Mouse (Mus musculus) midbrain, embryonic 11.5 days (tissue): ENCODE measurements around the gene Phactr2. TPM values are rescaled to one million over a fixed set of nuclear protein-coding genes. Genes with fewer than 3 reads are reported as not detected.

Source experiments
- ATAC-seq: fragments of 200-750 bp; cut with Nextera tagmentation; 2 replicates; pipeline ENCODE4 v1.8.0; 2017; ENCODE audit warnings: moderate TSS enrichment, moderate library complexity; ENCODE audit not compliant: low FRiP score
- DNase-seq: peaks from one replicate; pipeline ENCODE4 v3.0.0; 2015; ENCODE audit warnings: low spot score; ENCODE audit errors: missing footprints
- H3K27ac ChIP-seq: fragments of 300-500 bp; sonication (generic); 2 replicates; pipeline ENCODE4 v1.5.1; 2014; ENCODE audit warnings: low read depth, low read length
- H3K27me3 ChIP-seq: fragments of 300-500 bp; sonication (generic); 2 replicates; pipeline ENCODE4 v1.6.1; 2014; ENCODE audit warnings: mild to moderate bottlenecking, low read length, moderate library complexity, mixed read lengths; ENCODE audit not compliant: control insufficient read depth, insufficient read depth
- H3K36me3 ChIP-seq: fragments of 300-500 bp; sonication (generic); 2 replicates; pipeline ENCODE4 v1.6.1; 2014; ENCODE audit warnings: mild to moderate bottlenecking, low read length, moderate library complexity, mixed read lengths; ENCODE audit not compliant: control insufficient read depth, insufficient read depth
- H3K4me1 ChIP-seq: fragments of 300-500 bp; sonication (generic); 2 replicates; pipeline ENCODE4 v1.6.1; 2014; ENCODE audit warnings: low read length; ENCODE audit not compliant: control insufficient read depth, insufficient read depth
- H3K4me2 ChIP-seq: fragments of 300-500 bp; sonication (generic); 2 replicates; pipeline ENCODE4 v1.6.1; 2014; ENCODE audit warnings: mild to moderate bottlenecking, moderate library complexity
- H3K4me3 ChIP-seq: fragments of 300-500 bp; sonication (generic); 2 replicates; pipeline ENCODE4 v1.5.1; 2014; ENCODE audit warnings: low read depth, low read length
- H3K9ac ChIP-seq: fragments of 300-500 bp; sonication (generic); 2 replicates; pipeline ENCODE4 v1.6.1; 2014; ENCODE audit warnings: low read length
- H3K9me3 ChIP-seq: fragments of 300-500 bp; sonication (generic); 2 replicates; pipeline ENCODE4 v1.6.1; 2016; ENCODE audit warnings: low read length; ENCODE audit not compliant: control insufficient read depth
- WGBS: fragments of 180-500 bp; shearing (Covaris S2); extraction: QIAGEN DNeasy Blood & Tissue Kit; methylation state at CpG from one replicate; pipeline ENCODE4 v1.1.7; 2014; 5-methylcytosine and 5-hydroxymethylcytosine counted together
- polyA plus RNA-seq: library from polyadenylated mRNA; unstranded; fragments of >200 nt; fragmentation: Nextera tagmentation; extraction: Ambion mirVana; gene quantifications from 2 replicates; pipeline ENCODE4 v1.2.1, GENCODE M21; 2014

Phactr2 gene
- polyA plus RNA-seq, 1 experiment from 2014 or later: 13.7 TPM

DNA sequence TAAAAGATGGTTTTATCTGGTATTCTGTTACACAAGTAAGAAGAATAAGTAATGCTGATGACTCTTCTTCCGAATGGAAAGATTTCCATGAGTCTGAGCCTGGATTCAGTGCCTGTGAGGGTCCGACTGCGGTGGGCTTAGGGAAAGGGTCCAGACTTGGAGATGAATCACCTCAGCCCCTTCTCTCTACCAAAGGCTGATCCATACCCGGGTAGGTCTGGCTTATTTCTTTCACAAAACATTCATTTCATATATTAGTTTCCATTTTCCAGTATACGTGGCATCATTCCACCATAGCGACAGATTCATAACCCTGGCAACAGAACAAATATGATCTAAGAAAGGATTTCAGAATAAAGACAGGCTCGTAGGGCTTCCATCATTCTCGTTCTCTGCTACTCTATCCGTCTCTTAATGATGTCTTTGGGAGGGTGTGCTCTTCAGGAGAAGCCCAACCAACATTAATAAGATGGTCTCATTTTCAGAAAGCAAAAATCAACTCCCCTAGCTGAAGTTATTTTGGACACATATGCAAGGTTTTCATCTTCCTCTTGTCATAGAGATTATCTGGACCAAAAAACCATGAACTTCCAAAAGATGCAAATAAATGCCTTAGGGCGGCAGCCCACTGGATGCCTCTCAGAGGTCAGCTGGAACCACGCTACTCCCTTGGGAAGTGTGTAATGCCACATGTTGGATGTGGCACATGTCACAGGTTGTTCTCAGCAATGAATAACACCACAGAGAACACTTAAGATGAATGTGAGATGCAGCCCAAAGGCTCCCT lies 110.5 kb downstream of the Phactr2 start:
- H3K9ac ChIP-seq: no peak overlapping the region
- DNase-seq (no peak), ATAC-seq (no peak)
- H3K4me1 ChIP-seq: no peaks in the 10 kb centered on the region
- no peaks in the 10 kb centered on the region for H3K27me3 ChIP-seq
- H3K4me2 ChIP-seq: no peak overlapping the region
- H3K4me3 ChIP-seq: no peak overlapping the region
- H3K27ac ChIP-seq: no peak overlapping the region
- H3K9me3 ChIP-seq: no peaks in the 10 kb centered on the region
- WGBS: 88% methylated on average over 11 of the region's 11 CpGs
- H3K36me3 ChIP-seq: no peaks in the 10 kb centered on the region

DNA sequence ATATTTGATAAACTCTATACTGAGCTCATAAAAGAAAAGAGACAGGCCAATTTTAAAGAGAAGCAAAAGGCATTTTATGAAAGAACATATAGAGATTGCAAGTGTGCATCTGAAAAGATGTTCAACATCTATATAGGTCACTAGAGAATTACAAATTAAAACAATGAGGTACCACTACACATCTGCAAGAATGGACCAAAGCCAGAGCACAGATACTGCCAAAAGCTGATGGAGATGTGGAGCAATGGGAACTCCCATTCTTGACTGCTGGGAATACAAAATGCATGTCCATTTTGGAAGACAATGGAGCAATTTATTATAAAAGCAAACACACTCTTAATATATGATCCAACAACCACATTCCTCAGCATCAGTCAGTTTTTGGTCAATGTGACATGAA lies 113.3 kb downstream of the Phactr2 start:
- H3K4me3 ChIP-seq: no peak overlapping the region
- no peak overlapping the region for H3K4me2 ChIP-seq
- H3K36me3 ChIP-seq: no peaks in the 10 kb centered on the region
- H3K9me3 ChIP-seq: no peaks in the 10 kb centered on the region
- H3K9ac ChIP-seq: no peak overlapping the region
- H3K4me1 ChIP-seq: no peaks in the 10 kb centered on the region
- ATAC-seq (no peak), DNase-seq (no peak)
- no peaks in the 10 kb centered on the region for H3K27me3 ChIP-seq
- no peak overlapping the region for H3K27ac ChIP-seq

- no peak for DNase-seq
- WGBS: 90% methylated on average over 5 of the region's 5 CpGs
Measured at GRCm38 (mm10) chr10:13359846-13360245, 114.4 kb downstream of the Phactr2 start.

DNA sequence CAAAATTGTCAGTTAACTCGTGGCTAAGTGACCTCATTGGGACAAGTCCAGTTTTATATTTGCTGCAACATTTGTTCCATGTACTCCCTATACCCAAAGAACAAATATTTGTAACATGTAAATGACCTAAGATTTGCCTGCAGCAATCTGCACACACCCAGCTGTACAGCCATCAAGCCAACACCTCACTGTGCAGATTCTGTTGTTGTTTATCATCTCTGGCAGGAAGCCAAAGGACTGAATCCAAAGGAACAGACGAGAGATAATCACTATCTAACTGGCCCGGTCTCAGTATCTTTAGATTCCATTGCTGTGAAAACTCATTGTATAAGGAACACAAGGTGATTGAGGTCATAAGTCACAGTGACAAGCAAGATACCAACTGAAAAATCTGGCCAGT lies 115.5 kb downstream of the Phactr2 start:
- no peak overlapping the region for H3K27ac ChIP-seq
- 74% methylated on average over 3 of the region's 3 CpGs for WGBS
- no peak overlapping the region for H3K4me3 ChIP-seq
- no peaks in the 10 kb centered on the region for H3K9me3 ChIP-seq
- no peaks in the 10 kb centered on the region for H3K36me3 ChIP-seq
- no peak overlapping the region for H3K4me2 ChIP-seq
- H3K4me1 ChIP-seq: no peaks in the 10 kb centered on the region
- no peaks in the 10 kb centered on the region for H3K27me3 ChIP-seq
- DNase-seq (no peak), ATAC-seq (no peak)
- no peak overlapping the region for H3K9ac ChIP-seq

More at GRCm38 (mm10) chr10:13359846-13360245, 114.4 kb downstream of the Phactr2 start:
- H3K27ac ChIP-seq: no peak overlapping the region
- H3K36me3 ChIP-seq: no peaks in the 10 kb centered on the region
- no peak overlapping the region for H3K9ac ChIP-seq
- H3K4me3 ChIP-seq: no peak overlapping the region
- H3K9me3 ChIP-seq: no peaks in the 10 kb centered on the region
- ATAC-seq: no peak
- no peaks in the 10 kb centered on the region for H3K4me1 ChIP-seq
- H3K27me3 ChIP-seq: no peaks in the 10 kb centered on the region
- H3K4me2 ChIP-seq: no peak overlapping the region

DNA sequence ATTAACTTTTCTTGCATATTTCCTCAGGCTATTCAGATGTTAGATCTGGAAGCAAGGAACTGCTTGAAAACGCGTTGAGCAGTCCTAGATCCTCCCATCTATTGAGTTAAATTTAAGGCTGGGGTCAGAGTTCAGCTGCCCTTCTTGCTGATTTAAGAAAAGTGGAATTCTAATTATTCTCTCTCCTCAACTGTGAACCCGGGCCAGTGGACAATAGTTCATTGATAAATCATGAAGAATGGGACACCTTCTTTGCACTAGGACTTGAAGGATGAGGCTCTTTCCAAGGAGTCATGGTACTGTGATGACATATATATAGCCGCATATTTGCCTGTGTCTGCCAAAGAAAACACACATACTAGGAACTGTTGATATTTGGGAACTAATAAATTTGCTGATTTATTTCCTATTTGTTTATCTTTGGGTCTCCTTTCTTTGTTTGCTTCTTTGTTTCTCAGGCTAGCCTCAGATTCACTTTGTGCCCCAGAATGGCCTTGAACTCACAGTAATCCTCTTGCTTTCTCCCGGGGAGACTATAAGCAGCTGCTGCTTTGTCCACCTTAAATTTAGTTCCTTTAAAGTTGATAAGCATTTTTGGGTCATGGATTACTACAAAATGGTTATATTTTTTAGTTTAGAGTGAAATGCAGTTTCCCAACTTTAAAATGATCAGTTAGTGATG lies 127.5 kb downstream of the Phactr2 start:
- Histone ChIP-seq H3K9ac (no peak overlapping the region), H3K9me3 (no peaks in the 10 kb centered on the region), H3K4me1 (no peaks in the 10 kb centered on the region), H3K4me3 (no peak overlapping the region), H3K4me2 (no peak overlapping the region), H3K27me3 (no peaks in the 10 kb centered on the region), H3K27ac (no peak overlapping the region), H3K36me3 (no peaks in the 10 kb centered on the region)
- no peak for DNase-seq
- no peak for ATAC-seq
- WGBS: 40% methylated on average over 5 of the region's 5 CpGs

- Histone ChIP-seq H3K4me2 (no peak overlapping the region), H3K9me3 (no peaks in the 10 kb centered on the region), H3K27ac (no peak overlapping the region), H3K4me1 (no peaks in the 10 kb centered on the region), H3K36me3 (no peaks in the 10 kb centered on the region), H3K9ac (no peak overlapping the region), H3K27me3 (no peaks in the 10 kb centered on the region), H3K4me3 (no peak overlapping the region)
- 78% methylated on average over 3 of the region's 3 CpGs for WGBS
- DNase-seq (no peak), ATAC-seq (no peak)
Measured at GRCm38 (mm10) chr10:13340583-13340982, 133.6 kb downstream of the Phactr2 start.

GRCm38 (mm10) chr10:13336964-13337363 lies 137.2 kb downstream of the Phactr2 start:
- ATAC-seq (peak; percentile 59; the same call in 1 of the 2 replicates), DNase-seq (no peak)
- Histone ChIP-seq H3K9ac (no peak overlapping the region), H3K27ac (no peak overlapping the region), H3K36me3 (no peaks in the 10 kb centered on the region), H3K4me3 (no peak overlapping the region), H3K27me3 (no peaks in the 10 kb centered on the region), H3K4me1 (no peaks in the 10 kb centered on the region), H3K4me2 (no peak overlapping the region), H3K9me3 (no peaks in the 10 kb centered on the region)
- 81% methylated on average over 4 of the region's 4 CpGs for WGBS

GRCm38 (mm10) chr10:13335814-13336213 lies 138.4 kb downstream of the Phactr2 start:
- H3K4me2 ChIP-seq: no peak overlapping the region
- H3K27me3 ChIP-seq: no peaks in the 10 kb centered on the region
- no peaks in the 10 kb centered on the region for H3K4me1 ChIP-seq
- no peaks in the 10 kb centered on the region for H3K9me3 ChIP-seq
- WGBS: 77% methylated on average over 6 of the region's 6 CpGs
- H3K36me3 ChIP-seq: no peaks in the 10 kb centered on the region
- ATAC-seq: no peak
- no peak overlapping the region for H3K27ac ChIP-seq
- no peak for DNase-seq
- H3K4me3 ChIP-seq: no peak overlapping the region
- H3K9ac ChIP-seq: no peak overlapping the region

GRCm38 (mm10) chr10:13335347-13335746 lies 138.9 kb downstream of the Phactr2 start:
- 76% methylated on average over 6 of the region's 6 CpGs for WGBS
- no peaks in the 10 kb centered on the region for H3K27me3 ChIP-seq
- H3K9ac ChIP-seq: no peak overlapping the region
- H3K4me2 ChIP-seq: no peak overlapping the region
- no peaks in the 10 kb centered on the region for H3K36me3 ChIP-seq
- DNase-seq (no peak), ATAC-seq (no peak)
- no peaks in the 10 kb centered on the region for H3K4me1 ChIP-seq
- H3K9me3 ChIP-seq: no peaks in the 10 kb centered on the region
- no peak overlapping the region for H3K27ac ChIP-seq
- no peak overlapping the region for H3K4me3 ChIP-seq
